In the genomic region with DNA sequence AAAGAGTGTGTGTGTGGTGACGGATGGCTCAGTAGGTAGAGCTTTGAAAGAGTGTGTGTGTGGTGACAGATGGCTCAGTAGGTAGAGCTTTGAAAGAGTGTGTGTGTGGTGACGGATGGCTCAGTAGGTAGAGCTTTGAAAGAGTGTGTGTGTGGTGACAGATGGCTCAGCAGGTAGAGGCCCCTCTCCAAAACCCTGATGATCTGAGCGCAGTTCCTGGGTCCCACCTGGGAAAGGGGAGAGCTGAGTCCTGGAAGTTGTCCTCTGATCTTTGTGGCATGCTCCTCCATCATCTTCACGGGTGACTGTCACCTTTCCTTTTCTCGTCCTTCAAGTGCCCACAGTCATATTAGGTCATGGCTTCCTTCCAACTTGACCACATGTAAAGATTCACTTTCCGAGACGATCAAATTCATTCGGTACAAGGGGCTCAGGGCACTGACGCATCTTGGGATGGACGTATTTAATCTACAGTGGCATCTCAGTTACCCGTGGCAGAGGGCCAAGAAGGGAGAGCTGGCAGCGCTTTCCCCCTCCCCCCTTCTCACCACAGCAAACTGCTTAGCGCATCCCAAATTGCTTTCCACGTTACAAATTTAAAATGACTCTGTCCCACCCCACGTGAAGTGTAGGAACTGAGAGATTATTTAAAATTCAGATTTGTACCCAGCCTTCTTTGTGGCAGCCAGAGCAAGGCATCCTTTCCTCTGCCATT, we compare ENCODE assay signal across 17 mouse cellular contexts.
DNase-seq lines count a peak whose midpoint lies in the region; ATAC-seq lines count a peak whose summit lies in the region.
"Had no signal": no experiment of that assay in that cellular context is flagged by ENCODE, and none has a peak within 500 bp of the region (broad histone marks: within the 10 kb centered on the region; RNA-seq: fewer than 3 reads in every experiment).

No protein-coding gene starts in this region.

- H3K4me2 ChIP-seq in embryonic facial prominence, embryonic 14.5 days (ENCODE audit: low read depth, low read length), result no peak overlapping the region
- H3K4me2 ChIP-seq in intestine, embryonic 14.5 days (ENCODE audit: low read length), result no peak overlapping the region
- H3K4me2 ChIP-seq in intestine, embryonic 15.5 days (replicated peaks), result no peak overlapping the region
- no peak overlapping the region for H3K4me2 ChIP-seq in heart, embryonic 12.5 days
- H3K4me2 ChIP-seq: embryonic facial prominence, embryonic 15.5 days; heart, embryonic 11.5 days; limb, embryonic 12.5 days had no signal

- H3K4me3 ChIP-seq in embryonic facial prominence, embryonic 14.5 days (ENCODE audit: low read depth, low read length), result no peak overlapping the region
- no peak overlapping the region for H3K4me3 ChIP-seq in embryonic facial prominence, embryonic 10.5 days
- no peak overlapping the region for H3K4me3 ChIP-seq in intestine, embryonic 14.5 days (ENCODE audit: low read depth, low read length)
- no peak overlapping the region for H3K4me3 ChIP-seq in intestine, embryonic 15.5 days (replicated peaks)
- no peak overlapping the region for H3K4me3 ChIP-seq in heart, embryonic 12.5 days
- H3K4me3 ChIP-seq: embryonic facial prominence, embryonic 15.5 days; limb, embryonic 12.5 days; myocyte had no signal

- no peaks in the 10 kb centered on the region for H3K27me3 ChIP-seq in embryonic facial prominence, embryonic 14.5 days (replicated peaks; ENCODE audit: control insufficient read depth, insufficient read depth, low read length)
- no peaks in the 10 kb centered on the region for H3K27me3 ChIP-seq in embryonic facial prominence, embryonic 10.5 days (replicated peaks; ENCODE audit: low read depth, poor library complexity, severe bottlenecking)
- H3K27me3 ChIP-seq in intestine, embryonic 14.5 days (replicated peaks; ENCODE audit: control insufficient read depth, insufficient read depth, low read length), result no peaks in the 10 kb centered on the region
- no peaks in the 10 kb centered on the region for H3K27me3 ChIP-seq in intestine, embryonic 15.5 days (replicated peaks)
- H3K27me3 ChIP-seq in heart, embryonic 12.5 days (replicated peaks), result no peaks in the 10 kb centered on the region
- H3K27me3 ChIP-seq: embryonic facial prominence, embryonic 15.5 days; limb, embryonic 12.5 days had no signal

- 68% methylated on average over 15 of the region's 15 CpGs for WGBS in embryonic facial prominence, embryonic 14.5 days
- WGBS in embryonic facial prominence, embryonic 10.5 days, result 88% methylated on average over 15 of the region's 15 CpGs
- 85% methylated on average over 15 of the region's 15 CpGs for WGBS in intestine, embryonic 14.5 days
- WGBS in intestine, embryonic 15.5 days, result 81% methylated on average over 15 of the region's 15 CpGs
- WGBS in heart, embryonic 12.5 days, result 72% methylated on average over 15 of the region's 15 CpGs

- DNase-seq in embryonic facial prominence, embryonic 14.5 days (ENCODE audit: low spot score), result peak; percentile 39
- no peak for DNase-seq in embryonic facial prominence, embryonic 10.5 days (ENCODE audit: low spot score)
- DNase-seq in intestine, embryonic 14.5 days (ENCODE audit: low spot score), result peak; percentile 34
- DNase-seq in right cerebral cortex, postnatal 14 days, result peak; percentile 21
- no peak for DNase-seq in right cerebral cortex, postnatal 25 days
- DNase-seq: gastrocnemius, postnatal 36 days; kidney, adult 8-10 months; spleen, adult 18-20 months; thymus, postnatal 25 days had no signal

- H3K4me1 ChIP-seq in embryonic facial prominence, embryonic 14.5 days (ENCODE audit: control insufficient read depth, insufficient read depth, low read length), result peaks cover under 1% of the 10 kb centered on the region; the same call in 1 of the 2 replicates
- H3K4me1 ChIP-seq in embryonic facial prominence, embryonic 10.5 days, result 0 out of 2 replicates have a peak, but pooled peaks cover 4% of the 10 kb centered on the region
- H3K4me1 ChIP-seq in intestine, embryonic 14.5 days (replicated peaks; ENCODE audit: control insufficient read depth, insufficient read depth, low read length), result no peaks in the 10 kb centered on the region
- 0 out of 2 replicates have a peak, but pooled peaks cover 2% of the 10 kb centered on the region for H3K4me1 ChIP-seq in intestine, embryonic 15.5 days (replicated peaks)
- H3K4me1 ChIP-seq in heart, embryonic 12.5 days (replicated peaks), result peaks cover 3% of the 10 kb centered on the region; the same call in 1 of the 2 replicates
- H3K4me1 ChIP-seq: embryonic facial prominence, embryonic 15.5 days had no signal

- no peak overlapping the region for H3K9ac ChIP-seq in embryonic facial prominence, embryonic 14.5 days (ENCODE audit: low read depth, low read length)
- no peak overlapping the region for H3K9ac ChIP-seq in intestine, embryonic 14.5 days (ENCODE audit: low read length)
- H3K9ac ChIP-seq in intestine, embryonic 15.5 days, result no peak overlapping the region
- no peak overlapping the region for H3K9ac ChIP-seq in heart, embryonic 12.5 days
- H3K9ac ChIP-seq: embryonic facial prominence, embryonic 15.5 days; limb, embryonic 12.5 days; liver, embryonic 14.5 days had no signal

- no peaks in the 10 kb centered on the region for H3K36me3 ChIP-seq in embryonic facial prominence, embryonic 14.5 days (ENCODE audit: control insufficient read depth, insufficient read depth, low read length)
- no peaks in the 10 kb centered on the region for H3K36me3 ChIP-seq in embryonic facial prominence, embryonic 10.5 days (replicated peaks)
- H3K36me3 ChIP-seq in intestine, embryonic 14.5 days (ENCODE audit: control insufficient read depth, insufficient read depth, low read length), result no peaks in the 10 kb centered on the region
- no peaks in the 10 kb centered on the region for H3K36me3 ChIP-seq in intestine, embryonic 15.5 days
- H3K36me3 ChIP-seq in heart, embryonic 12.5 days, result no peaks in the 10 kb centered on the region
- H3K36me3 ChIP-seq: embryonic facial prominence, embryonic 15.5 days; limb, embryonic 12.5 days had no signal

- ATAC-seq in embryonic facial prominence, embryonic 14.5 days (ENCODE audit: low read depth), result no peak
- ATAC-seq in intestine, embryonic 14.5 days (replicated peaks; ENCODE audit: low FRiP score, low TSS enrichment, low read depth), result no peak
- no peak for ATAC-seq in intestine, embryonic 15.5 days
- no peak for ATAC-seq in heart, embryonic 12.5 days (ENCODE audit: insufficient number of reproducible peaks, low FRiP score)
- ATAC-seq: lung, postnatal 0 days had no signal

- H3K9me3 ChIP-seq in embryonic facial prominence, embryonic 14.5 days (ENCODE audit: control insufficient read depth, low read length), result no peaks in the 10 kb centered on the region
- no peaks in the 10 kb centered on the region for H3K9me3 ChIP-seq in embryonic facial prominence, embryonic 10.5 days
- no peaks in the 10 kb centered on the region for H3K9me3 ChIP-seq in intestine, embryonic 14.5 days (ENCODE audit: control insufficient read depth, low read length)
- H3K9me3 ChIP-seq in intestine, embryonic 15.5 days, result no peaks in the 10 kb centered on the region
- no peaks in the 10 kb centered on the region for H3K9me3 ChIP-seq in heart, embryonic 12.5 days (replicated peaks)
- H3K9me3 ChIP-seq: embryonic facial prominence, embryonic 15.5 days; limb, embryonic 12.5 days had no signal

- H3K27ac ChIP-seq in embryonic facial prominence, embryonic 14.5 days (replicated peaks; ENCODE audit: low read depth, low read length), result no peak overlapping the region
- no peak overlapping the region for H3K27ac ChIP-seq in embryonic facial prominence, embryonic 10.5 days (replicated peaks)
- H3K27ac ChIP-seq in intestine, embryonic 14.5 days (ENCODE audit: low read depth), result no peak overlapping the region
- no peak overlapping the region for H3K27ac ChIP-seq in intestine, embryonic 15.5 days
- no peak overlapping the region for H3K27ac ChIP-seq in heart, embryonic 12.5 days (ENCODE audit: poor library complexity, severe bottlenecking)
- H3K27ac ChIP-seq: embryonic facial prominence, embryonic 15.5 days; limb, embryonic 12.5 days; liver, embryonic 14.5 days had no signal

Comparison
In these comparisons a context has a peak if more than half of its experiments do, and no peak if none do; other contexts are left out.
1. DNase-seq: peak in embryonic facial prominence, embryonic 14.5 days (single experiment), intestine, embryonic 14.5 days (single experiment) and right cerebral cortex, postnatal 14 days (single experiment); none in embryonic facial prominence, embryonic 10.5 days (single experiment) and right cerebral cortex, postnatal 25 days (single experiment).